In genomic region chr5:53049046-53049445, GRCm38 (mm10) we compare ENCODE assay signal across 8 mouse cellular contexts. TPM values are rescaled to one million over a fixed set of nuclear protein-coding genes. Genes with fewer than 3 reads are reported as not detected.
A peak's percentile ranks its signal among the peaks of the same experiment; 100 is the strongest.
DNase-seq lines count a peak whose midpoint lies in the region; TF ChIP-seq lines count a peak whose summit lies in the region.

No protein-coding gene starts in this region.

- H3K79me2 ChIP-seq in heart, adult 2 months (replicated peaks; ENCODE audit: control insufficient read depth, insufficient read depth, low read length): no peaks in the 10 kb centered on the region

- H3K36me3 ChIP-seq in limb, embryonic 10.5 days: no peaks in the 10 kb centered on the region
- no peaks in the 10 kb centered on the region for H3K36me3 ChIP-seq in midbrain, embryonic 10.5 days
- H3K36me3 ChIP-seq in heart, adult 2 months (ENCODE audit: control insufficient read depth, insufficient read depth, low read length): no peaks in the 10 kb centered on the region

- peaks cover 18% of the 10 kb centered on the region for H3K4me1 ChIP-seq in limb, embryonic 10.5 days
- peaks cover 17% of the 10 kb centered on the region for H3K4me1 ChIP-seq in midbrain, embryonic 10.5 days
- no peaks in the 10 kb centered on the region for H3K4me1 ChIP-seq in heart, adult 2 months (ENCODE audit: control insufficient read depth, insufficient read depth, low read length)

- H3K27me3 ChIP-seq in limb, embryonic 10.5 days (ENCODE audit: low read depth, poor library complexity, severe bottlenecking): peaks cover 45% of the 10 kb centered on the region
- H3K27me3 ChIP-seq in midbrain, embryonic 10.5 days (ENCODE audit: low read depth, poor library complexity, severe bottlenecking): peaks cover 42% of the 10 kb centered on the region
- H3K27me3 ChIP-seq in heart, adult 2 months (ENCODE audit: control insufficient read depth, insufficient read depth, low read length): peaks cover 5% of the 10 kb centered on the region

- no peak overlapping the region for H3K27ac ChIP-seq in limb, embryonic 10.5 days
- no peak overlapping the region for H3K27ac ChIP-seq in midbrain, embryonic 10.5 days (replicated peaks)
- H3K27ac ChIP-seq in heart, adult 2 months: no peak overlapping the region

- no peak for TF ChIP-seq CTCF in heart, adult 2 months (IDR thresholded peaks at IDR 0.05)

- H3K9ac ChIP-seq in heart, adult 2 months (ENCODE audit: low read depth, low read length): no peak overlapping the region

- intact Hi-C loops in heart, adult 2 months (cut with DNase I): no loop called here

- no peaks in the 10 kb centered on the region for H3K9me3 ChIP-seq in limb, embryonic 10.5 days (replicated peaks)
- H3K9me3 ChIP-seq in midbrain, embryonic 10.5 days (replicated peaks): no peaks in the 10 kb centered on the region

- peak overlapping the region; percentile 52 for H3K4me3 ChIP-seq in limb, embryonic 10.5 days
- peak overlapping the region; percentile 53 for H3K4me3 ChIP-seq in midbrain, embryonic 10.5 days
- H3K4me3 ChIP-seq in heart, adult 2 months: no peak overlapping the region

- 2% methylated on average over 39 of the region's 39 CpGs for WGBS in limb, embryonic 10.5 days
- WGBS in midbrain, embryonic 10.5 days: 1% methylated on average over 39 of the region's 39 CpGs
- 3% methylated on average over 38 of the region's 39 CpGs for WGBS in heart, adult 2 months

- peak; percentile 10 for DNase-seq in right cerebral cortex, postnatal 25 days
- no peak for DNase-seq in right cerebral cortex, postnatal 36 days (ENCODE audit: low spot score in 2 of 2)
- peak; percentile 30 for DNase-seq in forelimb bud, embryonic 11.5 days (ENCODE audit: low read depth, low spot score)
- DNase-seq in limb, embryonic 10.5 days (ENCODE audit: low spot score): peak; percentile 56
- DNase-seq in midbrain, embryonic 10.5 days (ENCODE audit: low spot score): peak; percentile 20
- no peak for DNase-seq in layer of hippocampus, adult 9-10 months (ENCODE audit: low spot score)
- no peak for DNase-seq in adrenal gland, postnatal 36 days
- DNase-seq in heart, adult 2 months: no peak

- no peak for TF ChIP-seq POLR2A in heart, adult 2 months (IDR thresholded peaks at IDR 0.05; ENCODE audit: insufficient read depth, low read depth, low read length)

- no peak for TF ChIP-seq EP300 in heart, adult 2 months (IDR thresholded peaks at IDR 0.05; ENCODE audit: insufficient read depth, low read depth, low read length)

RNA-seq across cellular contexts. Expression of gene Slc34a2, which starts 11.2 kb away (rescaled TPM):
- polyA plus RNA-seq in limb, embryonic 10.5 days (2016; fragmentation: Nextera tagmentation; extraction: Ambion mirVana): not detected in 2 replicates
- not detected in 2 replicates for polyA plus RNA-seq in midbrain, embryonic 10.5 days (2016; fragmentation: Nextera tagmentation; extraction: Ambion mirVana)
- not detected for total RNA-seq in adrenal gland, postnatal 36 days (2021)
- not detected for total RNA-seq in heart, adult 2 months (2021)
- polyA plus RNA-seq in heart, adult 2 months (2012; rRNA removed): 1.7 TPM in 1 of 2 replicates, not detected in the other

Comparison
In these comparisons a context has a peak if more than half of its experiments do, and no peak if none do; other contexts are left out.
1. DNase-seq: peak in right cerebral cortex, postnatal 25 days (single experiment), forelimb bud, embryonic 11.5 days (single experiment), limb, embryonic 10.5 days (single experiment) and midbrain, embryonic 10.5 days (single experiment); none in right cerebral cortex, postnatal 36 days (0 of 2), layer of hippocampus, adult 9-10 months (single experiment), adrenal gland, postnatal 36 days (0 of 2) and heart, adult 2 months (0 of 2).